8 mouse cellular contexts compared by ENCODE assay signal in the genomic region with DNA sequence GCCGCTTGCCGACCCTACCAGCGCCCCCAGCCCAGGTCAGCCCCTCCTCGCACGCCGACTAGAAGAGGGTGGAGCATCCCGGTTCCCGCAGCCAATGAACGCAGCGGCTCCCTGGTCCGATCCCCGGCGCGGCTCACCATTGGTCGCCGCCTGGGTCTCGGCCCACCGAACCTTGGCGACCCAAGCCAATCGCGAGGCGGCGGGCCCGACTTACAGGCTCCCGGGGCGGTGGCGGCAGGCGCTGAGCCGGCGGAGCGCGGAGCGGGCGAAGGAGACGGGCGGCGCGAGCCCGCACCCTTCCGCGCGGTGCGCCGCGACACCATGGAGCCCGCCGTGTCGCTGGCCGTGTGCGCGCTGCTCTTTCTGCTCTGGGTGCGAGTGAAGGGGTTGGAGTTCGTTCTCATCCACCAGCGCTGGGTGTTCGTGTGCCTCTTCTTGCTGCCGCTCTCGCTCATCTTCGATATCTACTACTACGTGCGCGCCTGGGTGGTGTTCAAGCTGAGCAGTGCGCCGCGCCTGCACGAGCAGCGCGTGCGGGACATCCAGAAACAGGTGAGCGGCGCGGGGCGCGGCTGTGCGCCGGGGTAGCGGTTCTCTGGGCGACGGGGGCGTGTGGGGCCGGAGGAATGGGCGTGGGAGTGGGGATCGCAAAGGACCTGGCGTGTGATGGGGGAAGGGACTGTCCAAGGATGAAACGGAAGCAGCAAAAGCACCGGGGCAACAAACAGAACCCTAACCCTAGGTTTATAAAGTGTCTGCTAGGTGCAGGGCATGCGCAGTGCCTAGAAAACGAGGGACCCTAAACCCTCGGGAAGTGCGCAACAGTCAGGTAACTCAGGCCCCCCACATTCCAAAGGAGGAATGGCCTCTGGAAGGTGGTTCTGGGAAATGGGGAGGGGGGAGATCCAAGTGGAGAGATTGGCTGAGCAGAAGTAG. TPM values are rescaled to one million over a fixed set of nuclear protein-coding genes. Genes with fewer than 3 reads are reported as not detected.
DNase-seq lines count a peak whose midpoint lies in the region; ATAC-seq and TF ChIP-seq lines count a peak whose summit lies in the region.

A gene (plus strand): TSS at position 193 of the 936 bp plus-strand sequence.

- H3K27ac ChIP-seq in MEL (ENCODE audit: control insufficient read depth, low read depth, low read length): peak within 1 kb of the TSS; percentile 28; the same call in 1 of the 2 replicates
- H3K27ac ChIP-seq in cerebellum, adult 2 months (ENCODE audit: insufficient read depth, low read length): no peak within 1 kb of the TSS
- peak within 1 kb of the TSS; percentile 74 for H3K27ac ChIP-seq in lung, embryonic 16.5 days (ENCODE audit: low read length)

- peak within 1 kb of the TSS; percentile 82 to 94 for H3K4me3 ChIP-seq in MEL (ENCODE audit: control insufficient read depth in 1 of 2, insufficient read depth in 1 of 2, low read depth in 2 of 2, low read length in 2 of 2)
- peak within 1 kb of the TSS; percentile 90 for H3K4me3 ChIP-seq in cerebellum, adult 2 months (replicated peaks; ENCODE audit: insufficient read depth, low read depth, low read length)
- peak within 1 kb of the TSS; percentile 66 for H3K4me3 ChIP-seq in lung, embryonic 16.5 days (ENCODE audit: low read length)

- TF ChIP-seq RAD21 in MEL (IDR thresholded peaks at IDR 0.05; ENCODE audit: low read depth, low read length): no peak

- no peaks in the 10 kb centered on the region; a peak in 1 of 4 replicates for H3K36me3 ChIP-seq in MEL (ENCODE audit: control insufficient read depth in 1 of 2, insufficient read depth in 2 of 2, low read length in 2 of 2)
- peaks cover 5% of the 10 kb centered on the region; the same call in 1 of the 2 replicates for H3K36me3 ChIP-seq in lung, embryonic 16.5 days (ENCODE audit: control insufficient read depth, insufficient read depth, low read length)

- ATAC-seq in hematopoietic stem cell, adult 5-6 weeks (replicated peaks in 1 of 2; ENCODE audit: insufficient read depth in 1 of 2, low FRiP score in 2 of 2, low TSS enrichment in 1 of 2, low read depth in 1 of 2, poor library complexity in 2 of 2, severe bottlenecking in 2 of 2): peak; percentile 81 to 89
- ATAC-seq in lung, embryonic 16.5 days (ENCODE audit: low read depth): peak; percentile 98

- H3K27me3 ChIP-seq in MEL (ENCODE audit: control insufficient read depth in 1 of 2, insufficient read depth in 2 of 2, low read length in 2 of 2): no peaks in the 10 kb centered on the region
- H3K27me3 ChIP-seq in cerebellum, adult 2 months (ENCODE audit: control insufficient read depth, insufficient read depth, low read length): no peaks in the 10 kb centered on the region
- H3K27me3 ChIP-seq in lung, embryonic 16.5 days (ENCODE audit: control insufficient read depth, insufficient read depth, low read depth, low read length): no peaks in the 10 kb centered on the region

- 1% methylated on average over 89 of the region's 89 CpGs for WGBS in cerebellum, adult 2 months
- under 1% methylated on average over 87 of the region's 89 CpGs for WGBS in lung, embryonic 16.5 days

- TF ChIP-seq CTCF in MEL (IDR thresholded peaks at IDR 0.05 in 2 of 3, conservative IDR thresholded peaks at IDR 0.05 in 1 of 3; ENCODE audit: control insufficient read depth in 1 of 3, insufficient read depth in 1 of 3, low read depth in 2 of 3, low read length in 3 of 3, poor library complexity in 1 of 3, severe bottlenecking in 1 of 3): no peak
- TF ChIP-seq CTCF in cerebellum, adult 2 months (IDR thresholded peaks at IDR 0.05; ENCODE audit: borderline replicate concordance, insufficient read depth, low read depth, low read length): no peak

- peak; percentile 81 to 84 for TF ChIP-seq POLR2A in MEL (IDR thresholded peaks at IDR 0.05; ENCODE audit: control insufficient read depth in 1 of 2, insufficient read depth in 1 of 2, low read depth in 1 of 2, low read length in 2 of 2, poor library complexity in 1 of 2)
- TF ChIP-seq POLR2A in cerebellum, adult 2 months (IDR thresholded peaks at IDR 0.05; ENCODE audit: borderline replicate concordance, insufficient read depth, low read length): peak; percentile 57

- H3K9ac ChIP-seq in MEL (ENCODE audit: control insufficient read depth, low read depth, low read length, poor library complexity, severe bottlenecking): peak within 1 kb of the TSS; percentile 76
- peak within 1 kb of the TSS; percentile 67 for H3K9ac ChIP-seq in lung, embryonic 16.5 days (ENCODE audit: low read length)

- no peaks in the 10 kb centered on the region for H3K9me3 ChIP-seq in MEL (replicated peaks; ENCODE audit: insufficient read depth, low read length)
- H3K9me3 ChIP-seq in lung, embryonic 16.5 days (ENCODE audit: control insufficient read depth, low read length): no peaks in the 10 kb centered on the region

- no peak for TF ChIP-seq EP300 in MEL (IDR thresholded peaks at IDR 0.05; ENCODE audit: low read depth in 1 of 2, low read length in 2 of 2)

- 0 out of 2 replicates have a peak, but pooled peaks cover 3% of the 10 kb centered on the region for H3K79me2 ChIP-seq in MEL (ENCODE audit: control insufficient read depth, insufficient read depth, low read length, poor library complexity)

- peak within 1 kb of the TSS; percentile 86 for H3K4me2 ChIP-seq in lung, embryonic 16.5 days (ENCODE audit: low read depth, low read length)

- peak; percentile 94 for DNase-seq in MEL (ENCODE audit: low read depth, low spot score)
- peak; percentile 93 to 94 for DNase-seq in cerebellum, adult 2 months
- DNase-seq in forelimb bud, embryonic 11.5 days (ENCODE audit: low read depth, low spot score): peak; percentile 92
- DNase-seq in layer of hippocampus, adult 9-10 months (ENCODE audit: low spot score): peak; percentile 72
- peak; percentile 79 for DNase-seq in ovary, postnatal 10 days (ENCODE audit: low spot score)
- DNase-seq in thymus, postnatal 10 days (ENCODE audit: low spot score in 2 of 2): peak; percentile 89 to 93

- peaks cover 0 to 16% of the 10 kb centered on the region in 2 experiments; a peak in 2 of 4 replicates for H3K4me1 ChIP-seq in MEL (ENCODE audit: control insufficient read depth in 1 of 2, insufficient read depth in 2 of 2, low read length in 2 of 2)
- H3K4me1 ChIP-seq in cerebellum, adult 2 months (ENCODE audit: control insufficient read depth, insufficient read depth, low read length): peaks cover 6% of the 10 kb centered on the region
- H3K4me1 ChIP-seq in lung, embryonic 16.5 days (replicated peaks; ENCODE audit: control insufficient read depth, insufficient read depth, low read length): peaks cover 28% of the 10 kb centered on the region

TF ChIP-seq in MEL, 35 proteins besides CTCF, POLR2A, EP300 and RAD21:
- TF ChIP-seq UBTF (IDR thresholded peaks at IDR 0.05; ENCODE audit: borderline replicate concordance, insufficient read depth, low read depth, low read length) (peak; percentile 81; the same call in 1 of the 2 replicates), ZMIZ1 (IDR thresholded peaks at IDR 0.05; ENCODE audit: low read depth, low read length) (peak; percentile 83), TCF12 (IDR thresholded peaks at IDR 0.05; ENCODE audit: low read depth, low read length) (peak; percentile 20; the same call in 1 of the 2 replicates), POLR2AphosphoS2 (IDR thresholded peaks at IDR 0.05; ENCODE audit: low read length) (no peak), MXI1 (IDR thresholded peaks at IDR 0.05; ENCODE audit: low read depth, low read length) (peak; percentile 62; the same call in 1 of the 2 replicates), SIN3A (IDR thresholded peaks at IDR 0.05; ENCODE audit: low read length) (0 out of 2 replicates have a peak, but pooled peaks have one; percentile 13), MAX (IDR thresholded peaks at IDR 0.05; ENCODE audit: low read length) (no peak; the same call in none of the 2 replicates), TAL1 (IDR thresholded peaks at IDR 0.05; ENCODE audit: low read length) (no peak), NRF1 (IDR thresholded peaks at IDR 0.05; ENCODE audit: insufficient read depth, low read depth, low read length, poor library complexity, severe bottlenecking) (peak; percentile 64), JUND (IDR thresholded peaks at IDR 0.05; ENCODE audit: low read depth, low read length) (no peak), NELFE (IDR thresholded peaks at IDR 0.05; ENCODE audit: low read depth, low read length) (peak; percentile 73)

RNA-seq across cellular contexts. Expression of the gene that starts here (rescaled TPM):
- 37.6 and 39.2 TPM in 2 replicates for total RNA-seq in MEL (2012; rRNA removed)
- polyA plus RNA-seq in MEL (2012; ENCODE audit: insufficient read depth in 1 of 2, insufficient read length in 2 of 2, low read depth in 1 of 2, low replicate concordance in 2 of 2, missing spikeins in 1 of 2): 10 to 100 TPM in 1 of 2 experiments, not detected in 1; 63.0 TPM
- 76.3 and 86.4 TPM in 2 replicates for polyA plus RNA-seq in cerebellum, adult 2 months (2012; rRNA removed)
- 10.6 and 14.8 TPM in 2 replicates for total RNA-seq in hematopoietic stem cell, adult 5-6 weeks (2017)
- 2.0 and 2.9 TPM in 2 replicates for polyA plus RNA-seq in lung, embryonic 16.5 days (2015; fragmentation: Nextera tagmentation; extraction: Ambion mirVana)
